ENCODE assay signal across 12 mouse cellular contexts in the genomic region with DNA sequence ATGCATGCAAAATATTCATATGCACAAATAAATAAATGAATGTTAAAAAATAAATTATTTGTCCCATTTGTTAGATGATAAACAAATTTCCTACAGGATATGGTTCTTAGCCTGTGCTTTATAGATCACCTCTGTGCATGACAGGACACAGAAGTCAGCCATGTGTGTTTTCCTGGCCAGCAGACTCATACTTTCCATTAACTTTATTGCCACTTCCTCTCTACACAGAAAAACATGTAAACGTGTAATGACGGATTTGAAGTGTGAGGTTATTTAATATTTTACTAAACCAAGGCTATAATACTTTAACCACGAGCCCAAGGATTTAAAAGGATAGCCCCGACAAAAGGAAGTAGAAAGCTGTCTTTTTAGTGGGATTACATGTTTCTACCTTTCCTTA. TPM values are rescaled to one million over a fixed set of nuclear protein-coding genes. Genes with fewer than 3 reads are reported as not detected.
"Had no signal": no experiment of that assay in that cellular context is flagged by ENCODE, and none has a peak within 500 bp of the region (broad histone marks: within the 10 kb centered on the region; RNA-seq: fewer than 3 reads in every experiment).

No protein-coding gene starts in this region.

- H3K4me1 ChIP-seq: midbrain, embryonic 12.5 days had no signal

- H3K9me3 ChIP-seq: limb, embryonic 12.5 days; liver, embryonic 13.5 days; midbrain, embryonic 12.5 days; neural tube, embryonic 15.5 days had no signal

- H3K4me2 ChIP-seq: limb, embryonic 12.5 days; liver, embryonic 13.5 days; midbrain, embryonic 12.5 days; neural tube, embryonic 15.5 days had no signal

- H3K36me3 ChIP-seq: limb, embryonic 12.5 days; liver, embryonic 13.5 days; midbrain, embryonic 12.5 days; neural tube, embryonic 15.5 days had no signal

- DNase-seq: liver; liver, embryonic 13.5 days; liver, postnatal 0 days; thymus, adult 18-20 months; thymus, postnatal 14 days had no signal

- H3K9ac ChIP-seq: limb, embryonic 12.5 days; liver, embryonic 13.5 days; liver, postnatal 0 days; midbrain, embryonic 12.5 days; neural tube, embryonic 15.5 days had no signal

- H3K27ac ChIP-seq: layer of hippocampus, adult 2 months; limb, embryonic 12.5 days; liver, embryonic 13.5 days; midbrain, embryonic 12.5 days; neural tube, embryonic 15.5 days had no signal

- ATAC-seq: liver, postnatal 0 days; midbrain, embryonic 16.5 days had no signal

- H3K4me3 ChIP-seq: layer of hippocampus, adult 2 months; limb, embryonic 12.5 days; liver, embryonic 13.5 days; midbrain, embryonic 12.5 days; neural tube, embryonic 15.5 days had no signal

- H3K27me3 ChIP-seq: limb, embryonic 12.5 days; liver, embryonic 13.5 days; midbrain, embryonic 12.5 days; neural tube, embryonic 15.5 days had no signal

RNA-seq across cellular contexts. Expression of a gene that starts 30.0 kb away (rescaled TPM):
- total RNA-seq: megakaryocyte-erythroid progenitor cell, adult 5-6 weeks had no signal
- polyA plus RNA-seq: limb, embryonic 12.5 days; liver, embryonic 13.5 days; liver, postnatal 0 days; neural tube, embryonic 11.5 days had no signal

RNA-seq across cellular contexts. Expression of a gene that starts 32.4 kb away (rescaled TPM):
- total RNA-seq: megakaryocyte-erythroid progenitor cell, adult 5-6 weeks had no signal
